Mouse (Mus musculus): Measurements from ENCODE around the gene Rgcc.

The Rgcc gene

DNA sequence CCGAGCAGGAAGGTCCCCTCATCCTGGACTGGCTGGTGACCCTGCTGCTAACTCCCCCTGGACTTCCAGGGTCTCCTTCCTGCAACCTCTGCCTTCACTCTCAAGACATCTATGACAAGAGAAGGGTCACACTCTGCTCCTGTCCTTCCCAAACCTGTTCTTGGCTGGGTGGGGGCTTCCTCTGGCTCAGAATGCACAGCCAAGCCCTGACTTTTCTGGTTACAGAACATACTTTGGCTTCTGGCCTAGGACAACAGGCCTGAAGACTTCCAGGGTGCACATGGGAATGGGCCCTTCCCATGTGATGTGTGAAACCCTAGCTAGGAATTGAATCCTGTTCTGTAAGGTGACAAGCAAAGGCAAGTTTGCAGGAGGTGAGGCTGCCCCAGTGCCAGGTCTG lies 22.0 kb downstream of the Rgcc start:
- no peak for DNase-seq (ENCODE audit: extremely low read depth, low read depth, low spot score)

DNA sequence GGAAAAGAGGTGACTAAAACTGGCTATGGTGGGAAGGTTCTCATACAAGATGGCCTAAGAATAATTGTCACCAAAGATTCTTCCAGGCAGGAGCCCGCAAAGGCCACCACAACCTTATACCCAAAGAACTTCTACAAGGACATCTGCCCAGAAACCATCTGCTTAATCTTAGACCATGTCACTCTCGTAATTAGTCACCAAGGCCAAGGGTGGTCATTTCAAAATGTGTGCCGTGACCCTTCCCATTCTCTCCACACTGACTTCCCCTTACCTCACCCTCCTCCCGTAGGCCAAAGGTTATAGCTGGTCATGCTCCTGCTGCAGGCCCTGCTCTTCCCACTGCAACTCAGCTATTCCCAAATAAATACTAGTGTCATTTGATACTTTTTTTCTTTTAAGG lies 22.5 kb downstream of the Rgcc start:
- DNase-seq (ENCODE audit: extremely low read depth, low read depth, low spot score) = no peak

DNA sequence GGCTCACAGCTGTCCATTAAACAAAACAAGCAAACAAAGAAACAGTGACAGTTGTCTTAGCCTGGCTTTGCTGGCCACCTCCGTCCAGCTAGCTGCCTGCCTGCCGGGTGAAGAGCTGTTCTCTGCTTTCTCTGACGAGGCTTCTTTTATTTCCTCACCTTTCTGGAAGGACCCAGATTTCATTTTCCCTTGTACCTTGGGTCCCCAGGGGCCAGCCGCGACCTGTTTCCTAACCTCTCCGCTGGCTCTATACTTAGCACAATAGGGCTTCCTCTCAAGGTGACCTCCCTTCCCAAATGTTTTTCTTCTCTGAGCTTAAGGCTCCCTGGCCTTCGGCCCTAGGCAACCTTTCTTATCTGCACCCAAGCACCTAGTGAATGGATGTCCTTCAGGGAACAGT lies 23.5 kb downstream of the Rgcc start:
- no peak for DNase-seq (ENCODE audit: extremely low read depth, low read depth, low spot score)

DNA sequence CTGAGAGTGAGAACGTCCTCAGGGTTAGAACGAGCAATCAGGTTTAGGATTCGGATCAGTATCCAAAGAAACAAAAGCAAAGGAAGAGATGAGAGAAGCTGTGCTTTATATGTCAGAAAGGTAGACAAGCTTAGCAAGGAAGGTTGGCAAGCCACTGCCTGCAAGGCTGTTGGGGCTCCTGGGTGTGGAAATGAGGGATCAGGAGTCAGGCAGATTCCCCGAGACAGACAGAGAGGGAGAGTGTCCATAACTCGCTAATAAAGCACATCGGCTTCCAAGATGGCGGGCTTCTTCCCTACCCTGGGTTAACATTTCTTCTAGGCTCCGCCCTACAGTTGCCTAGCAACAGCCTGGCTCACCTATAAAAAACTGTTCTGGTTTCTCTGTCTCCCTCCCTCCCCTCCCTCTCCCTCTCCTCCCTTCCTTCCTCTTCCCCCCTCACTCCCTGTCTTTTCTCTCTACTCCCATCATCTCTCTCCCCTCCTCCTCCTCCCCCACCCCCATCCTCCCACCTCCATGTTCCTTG lies 25.5 kb downstream of the Rgcc start:
- DNase-seq (ENCODE audit: extremely low read depth, low read depth, low spot score) = no peak

DNA sequence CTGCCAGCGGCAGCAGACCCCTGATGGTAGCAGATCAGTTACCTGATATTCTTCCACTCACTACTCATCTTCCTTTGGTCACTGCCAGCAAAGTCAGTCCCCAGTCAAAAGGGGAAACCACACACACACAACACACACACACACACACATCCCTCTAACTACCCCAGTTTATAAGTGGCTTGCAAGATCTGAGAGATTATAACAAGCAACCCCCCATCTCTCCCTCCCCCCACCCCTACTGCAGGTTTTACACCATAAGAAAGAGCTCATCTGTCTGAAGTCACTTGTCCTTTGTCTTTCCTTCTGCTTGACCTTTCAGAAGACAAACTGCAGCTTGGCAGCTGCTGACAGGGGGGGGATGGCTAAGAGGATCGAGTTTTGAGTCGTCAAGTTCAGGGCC lies 26.0 kb downstream of the Rgcc start:
- no peak for DNase-seq (ENCODE audit: extremely low read depth, low read depth, low spot score)

DNA sequence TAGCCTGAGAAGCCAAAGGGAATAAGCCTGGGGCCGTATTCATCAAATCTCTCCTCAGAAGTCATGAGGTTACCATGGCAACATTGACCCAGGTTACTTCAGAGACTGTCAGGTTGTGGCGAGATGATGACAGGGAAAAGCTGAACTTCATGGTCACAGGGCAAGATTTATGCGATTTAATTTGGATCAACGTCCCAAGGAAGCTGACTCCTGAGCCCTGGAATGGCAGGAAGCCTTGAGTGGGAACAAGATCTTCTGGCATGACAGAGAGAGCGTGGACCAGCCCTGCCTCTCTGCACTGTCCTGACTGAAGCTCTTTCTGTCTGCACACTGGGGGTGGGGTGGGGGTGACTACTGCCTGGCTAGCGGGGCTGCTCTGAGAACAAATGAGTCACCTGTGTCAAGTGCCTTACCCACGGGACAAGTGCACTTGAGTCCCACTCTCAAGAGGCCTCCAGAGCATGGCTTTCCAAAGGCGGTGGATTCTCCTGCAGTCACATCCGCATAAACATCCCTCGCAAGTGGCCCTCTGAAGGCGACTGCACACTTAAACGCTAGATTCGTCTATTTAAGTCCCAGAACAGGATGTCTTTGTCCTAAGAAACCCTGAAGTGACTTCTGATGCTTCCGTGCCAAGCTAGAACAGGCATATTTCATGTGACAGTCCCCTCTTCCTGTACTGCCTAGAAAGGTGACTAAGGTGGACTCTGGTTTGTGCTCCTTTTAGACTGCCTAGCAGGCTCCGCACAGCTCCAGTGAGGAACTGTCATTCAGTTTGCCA lies 27.6 kb downstream of the Rgcc start:
- no peak for DNase-seq (ENCODE audit: extremely low read depth, low read depth, low spot score)

DNA sequence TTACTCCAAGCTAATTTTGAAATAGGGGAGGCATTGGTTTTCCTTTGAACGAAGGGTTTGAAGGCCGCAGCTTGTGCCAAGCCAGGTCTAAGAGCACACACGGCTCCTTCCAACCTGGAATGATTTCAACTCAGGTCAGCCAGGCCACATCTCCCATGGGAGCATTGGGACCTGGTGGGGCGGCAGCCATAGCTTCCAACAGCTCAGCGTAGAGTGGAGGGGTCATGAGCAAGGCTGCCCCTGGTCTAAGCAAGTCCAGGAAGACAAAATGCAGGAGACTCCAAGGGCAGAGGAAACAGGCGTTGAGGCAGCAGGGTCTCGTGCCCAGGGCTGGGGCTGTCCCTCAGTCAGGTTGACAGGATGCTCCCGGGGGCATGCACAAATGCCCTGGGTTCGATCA lies 28.5 kb downstream of the Rgcc start:
- no peak for DNase-seq (ENCODE audit: extremely low read depth, low read depth, low spot score)

DNA sequence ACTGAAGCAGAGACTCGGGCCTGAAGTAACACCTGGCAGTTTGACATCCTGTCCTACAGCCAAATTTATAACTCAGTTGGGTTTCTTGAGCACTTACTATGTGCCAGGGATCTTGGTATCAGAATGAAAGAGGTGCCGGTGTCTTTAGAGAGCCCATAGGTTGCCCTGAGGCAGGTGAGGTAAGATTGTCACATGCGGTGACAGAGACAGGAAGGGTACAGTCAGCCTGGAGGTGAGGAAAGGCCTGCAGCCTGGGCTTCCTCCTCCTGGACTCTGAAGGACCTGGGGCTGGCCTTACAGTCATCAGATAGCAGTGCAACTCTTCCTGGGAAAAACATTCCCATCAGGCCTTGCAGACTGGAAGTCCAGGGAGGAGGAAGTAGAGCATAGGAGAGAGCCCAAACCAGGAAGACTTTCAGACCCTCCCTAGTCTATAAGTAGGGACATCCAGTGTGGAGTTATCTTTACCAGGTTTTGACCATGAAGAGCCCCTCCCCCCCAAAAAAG lies 29.2 kb downstream of the Rgcc start:
- DNase-seq (ENCODE audit: extremely low read depth, low read depth, low spot score) = no peak

DNA sequence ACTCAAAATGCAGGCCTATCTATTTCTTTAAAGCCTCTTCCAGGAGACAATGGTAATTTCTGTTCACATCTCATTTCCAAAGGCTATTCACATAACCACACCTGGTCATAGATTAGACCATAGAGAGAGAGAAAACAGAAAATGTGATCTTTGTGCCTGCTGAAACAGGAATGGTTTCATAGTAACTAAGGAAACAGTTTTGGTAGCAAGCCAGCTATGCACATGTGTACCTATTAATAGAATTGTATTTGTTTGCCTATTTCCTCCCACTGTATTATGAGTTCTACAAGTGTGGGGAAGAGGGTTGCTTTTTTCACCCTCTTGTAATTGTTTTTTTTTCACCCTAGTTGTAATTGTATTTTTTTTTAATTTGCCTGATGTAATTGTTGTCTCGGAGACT lies 31.9 kb downstream of the Rgcc start:
- no peak for DNase-seq (ENCODE audit: extremely low read depth, low read depth, low spot score)

DNA sequence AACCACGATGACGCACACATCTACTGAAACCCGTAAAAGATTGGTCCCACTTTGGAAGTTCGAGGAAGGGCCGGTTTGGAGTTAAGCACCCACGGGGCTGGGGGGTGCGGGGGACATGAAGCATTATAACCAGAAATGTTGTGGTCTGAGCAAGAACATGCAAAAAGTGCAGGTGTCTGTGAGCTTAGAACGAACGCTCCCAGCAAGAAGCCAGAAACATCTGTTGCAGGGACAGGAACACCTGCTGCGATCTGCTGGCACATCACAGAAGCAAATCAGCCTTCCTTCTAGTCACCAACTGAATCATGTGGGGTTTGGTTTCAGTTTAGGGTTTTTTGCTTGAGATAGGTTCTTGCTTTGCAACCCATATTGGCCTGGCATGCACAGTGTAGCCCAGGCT lies 33.6 kb downstream of the Rgcc start:
- DNase-seq (ENCODE audit: extremely low read depth, low read depth, low spot score) = no peak

DNA sequence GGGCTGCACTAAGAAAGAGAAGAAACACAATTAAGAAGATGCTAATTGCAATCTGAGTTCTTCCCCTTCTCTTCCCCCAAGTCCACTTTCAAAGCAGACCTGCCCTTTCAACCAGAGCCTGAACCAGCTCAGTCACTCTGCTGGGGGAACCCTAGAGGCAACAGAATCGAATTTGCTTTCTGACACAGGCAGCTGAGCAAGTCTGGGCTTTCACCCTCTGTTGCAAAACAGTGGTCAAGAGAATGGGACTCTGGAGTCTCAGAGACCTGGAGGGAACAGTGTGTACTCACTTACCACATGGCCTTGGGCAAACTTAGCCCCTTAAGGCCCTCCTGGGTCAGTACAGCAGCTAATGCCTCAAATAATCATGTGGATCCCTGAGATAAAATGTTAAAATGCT lies 34.1 kb downstream of the Rgcc start:
- peak; percentile 81 for DNase-seq (ENCODE audit: extremely low read depth, low read depth, low spot score)

DNA sequence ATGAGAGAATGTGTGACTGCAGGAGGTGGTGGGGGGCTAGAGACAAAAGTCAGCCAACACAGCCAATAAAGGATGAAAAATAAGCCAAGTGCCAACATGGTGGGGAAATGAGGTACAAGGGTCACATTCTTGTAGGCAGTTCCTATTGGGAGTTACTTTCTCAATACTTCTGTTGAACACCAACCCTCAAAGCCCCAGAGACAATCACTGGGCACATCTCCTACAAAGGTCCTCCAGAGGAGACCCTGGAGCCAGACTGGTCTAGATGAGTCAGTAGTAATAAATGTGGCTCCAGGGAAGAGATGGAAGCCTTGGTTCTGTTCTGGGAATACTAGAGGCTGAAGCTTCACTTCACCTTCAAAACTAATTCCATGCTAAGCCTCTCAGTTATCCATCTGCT lies 35.0 kb downstream of the Rgcc start:
- peak; percentile 76 for DNase-seq (ENCODE audit: extremely low read depth, low read depth, low spot score)

DNA sequence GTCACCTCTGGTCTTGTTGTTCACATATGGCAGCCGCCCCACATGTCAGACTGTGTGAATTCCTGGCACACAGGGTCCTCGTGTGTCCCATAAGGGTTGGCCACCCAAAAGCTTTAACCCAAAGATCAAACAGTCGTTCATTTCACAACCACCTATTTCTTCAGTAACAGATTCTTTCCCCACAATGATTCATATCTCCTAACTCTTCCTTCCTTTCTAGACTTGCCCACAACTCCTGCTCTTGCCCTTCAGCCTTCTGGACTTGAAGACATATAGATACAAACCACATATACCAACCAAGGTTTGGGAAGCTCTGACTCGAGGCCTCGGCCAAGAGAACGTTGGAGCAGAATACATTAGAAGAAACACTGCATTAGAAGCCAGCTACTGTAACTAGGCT lies 35.7 kb downstream of the Rgcc start:
- DNase-seq (ENCODE audit: extremely low read depth, low read depth, low spot score) = peak; percentile 85

DNA sequence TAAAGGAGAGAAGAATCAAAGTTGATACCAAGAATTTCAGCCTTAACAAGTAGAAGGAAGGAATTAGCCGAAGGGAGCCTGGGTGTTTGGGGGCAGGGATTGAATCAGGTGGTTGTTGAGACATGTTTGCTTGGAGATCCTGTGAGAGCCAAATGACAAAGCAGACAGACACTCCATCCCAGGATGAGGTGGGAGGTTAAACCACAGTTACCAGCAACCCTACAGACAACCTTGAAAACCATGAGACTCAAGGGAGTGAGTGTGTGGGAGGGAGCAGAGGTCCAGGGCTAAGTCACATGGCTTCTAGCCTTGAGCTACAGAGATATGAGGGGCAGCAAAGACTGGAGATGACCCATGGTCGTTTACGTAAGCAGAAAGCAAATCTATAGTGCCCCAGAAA lies 38.1 kb downstream of the Rgcc start:
- DNase-seq (ENCODE audit: extremely low read depth, low read depth, low spot score) = no peak

DNA sequence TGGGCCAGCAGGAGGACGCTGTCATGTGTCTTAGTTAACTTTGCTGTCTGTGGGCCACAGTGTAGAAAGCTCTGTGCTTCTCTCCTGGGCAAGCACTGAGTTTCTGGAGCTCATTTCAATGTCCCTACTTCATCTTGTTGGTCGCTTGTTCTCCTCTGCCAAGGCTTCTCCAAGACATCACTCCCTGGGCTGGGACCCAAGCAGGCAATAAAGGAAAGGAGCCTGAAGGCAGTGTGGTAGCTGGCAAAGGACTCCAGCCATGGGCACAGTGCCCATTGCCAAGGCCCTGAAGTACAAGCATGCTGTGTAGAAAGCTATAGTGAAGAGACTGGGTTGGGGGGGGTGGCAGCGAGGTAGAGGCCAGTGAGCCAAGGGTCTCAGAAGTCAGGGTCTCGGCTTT lies 38.8 kb downstream of the Rgcc start:
- DNase-seq (ENCODE audit: extremely low read depth, low read depth, low spot score) = no peak

DNA sequence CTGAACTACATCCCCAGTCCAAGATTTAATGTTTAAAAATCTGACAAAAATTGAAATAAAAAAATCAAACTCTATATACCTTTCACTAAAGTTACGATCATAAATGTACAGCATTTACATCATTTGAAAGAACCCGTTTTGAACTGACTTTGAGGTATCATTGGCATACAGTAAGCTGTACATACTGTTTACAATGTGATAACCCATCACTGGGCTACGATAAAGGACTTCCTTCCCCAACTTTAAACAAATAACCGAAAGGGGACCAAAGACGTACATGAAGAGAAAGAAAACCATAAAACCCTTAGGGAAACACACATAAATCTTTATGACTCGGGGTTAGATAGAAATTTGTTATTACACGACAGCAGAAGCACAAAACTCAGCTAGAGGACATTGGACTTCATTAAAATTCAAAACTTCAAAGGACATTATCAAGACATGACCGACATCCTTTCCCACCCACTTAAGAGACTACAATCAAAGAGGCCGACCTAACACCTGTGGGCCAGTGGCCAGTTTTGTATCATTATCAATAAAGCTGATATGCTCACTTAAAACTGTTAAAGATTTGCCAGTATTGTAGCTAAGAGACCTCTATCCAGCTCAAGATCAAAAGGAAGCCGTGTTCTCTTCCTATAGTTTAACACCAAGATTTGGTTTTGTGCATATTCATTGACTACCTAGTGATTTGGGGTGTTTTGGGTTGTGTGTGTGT lies 42.2 kb downstream of the Rgcc start:
- DNase-seq (ENCODE audit: extremely low read depth, low read depth, low spot score) = no peak

DNA sequence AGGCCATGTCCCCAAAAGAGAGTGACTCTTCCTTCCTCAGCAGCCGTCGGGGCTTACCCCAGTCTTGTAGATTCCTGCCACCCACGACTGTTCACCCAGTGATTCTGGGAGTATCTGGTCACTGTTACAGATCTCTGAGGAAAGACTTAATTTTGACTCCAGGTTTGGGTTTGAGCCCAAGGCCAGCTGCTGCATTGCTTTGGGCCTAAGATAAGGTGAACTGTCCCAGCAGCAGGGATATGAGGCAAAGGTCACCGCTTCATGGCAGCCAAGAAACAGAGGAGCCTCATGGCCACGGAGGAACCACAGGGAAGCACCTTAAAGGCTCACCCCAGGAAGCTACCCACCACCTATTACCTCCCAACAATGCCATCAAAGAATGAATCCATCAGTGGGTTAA lies 44.8 kb downstream of the Rgcc start:
- DNase-seq (ENCODE audit: extremely low read depth, low read depth, low spot score) = no peak

DNA sequence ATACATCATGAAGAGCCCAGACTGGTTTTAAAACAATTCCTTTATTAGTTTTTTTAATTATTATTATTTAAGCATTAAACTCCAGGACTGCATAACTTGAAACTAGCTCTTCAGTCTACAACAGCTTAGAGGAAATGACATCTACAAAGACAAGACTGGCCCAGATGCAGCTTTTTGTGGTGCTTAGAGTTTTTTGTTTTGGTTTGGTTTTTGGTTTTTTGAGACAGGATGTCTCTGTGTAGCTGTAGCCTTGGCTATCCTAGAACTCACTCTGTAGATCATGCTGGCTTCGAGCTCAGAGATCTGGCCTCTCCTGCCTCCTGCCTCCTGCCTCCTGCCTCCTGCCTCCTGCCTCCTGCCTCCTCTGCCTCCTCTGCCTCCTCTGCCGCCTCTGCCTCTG lies 45.7 kb downstream of the Rgcc start:
- no peak for DNase-seq (ENCODE audit: extremely low read depth, low read depth, low spot score)

DNA sequence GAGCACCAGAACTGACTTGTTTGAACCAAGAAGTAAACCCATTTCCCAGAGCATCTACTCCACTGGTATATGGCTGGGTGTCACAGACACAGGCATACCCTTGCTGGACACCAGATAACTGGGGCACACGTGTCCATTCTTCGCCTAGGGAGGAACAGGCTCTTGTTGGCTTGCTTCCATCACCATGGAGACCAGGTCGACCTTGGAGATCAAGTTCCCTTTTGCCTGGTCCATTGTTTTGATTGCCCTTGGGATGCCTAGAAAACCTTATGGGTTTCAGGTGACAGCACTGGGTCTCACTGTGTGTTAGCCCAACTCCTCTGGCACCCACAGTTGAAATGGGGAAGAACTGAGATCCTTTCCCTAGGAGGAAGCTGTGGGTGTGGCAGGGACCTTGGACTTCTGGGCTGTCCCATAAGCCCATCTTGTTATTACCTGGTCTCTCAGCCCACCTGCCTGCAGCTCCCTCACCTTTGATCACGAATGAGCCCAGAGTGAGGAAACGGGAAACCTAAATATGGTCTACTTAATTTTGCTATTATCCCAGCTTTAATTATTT lies 49.6 kb downstream of the Rgcc start:
- no peak for DNase-seq (ENCODE audit: extremely low read depth, low read depth, low spot score)

DNA sequence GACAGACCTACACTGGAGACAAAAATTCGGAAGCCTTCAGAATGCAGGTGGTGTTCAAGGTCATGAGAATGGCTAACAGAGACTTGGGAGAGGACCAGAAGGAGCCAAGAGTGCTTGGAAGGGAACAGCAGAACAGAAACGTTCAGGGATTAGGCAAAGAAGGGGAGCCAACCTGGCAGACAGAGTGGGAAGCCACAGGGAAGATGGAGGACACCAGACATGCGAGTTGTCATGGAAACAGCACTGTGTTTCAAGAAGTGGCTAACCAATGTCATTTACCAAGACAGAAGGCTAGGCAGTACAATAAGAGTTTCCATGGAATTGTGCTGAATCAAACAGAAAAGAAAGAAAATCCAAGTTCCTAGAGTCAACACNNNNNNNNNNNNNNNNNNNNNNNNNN lies 56.9 kb downstream of the Rgcc start:
- DNase-seq (ENCODE audit: extremely low read depth, low read depth, low spot score) = no peak

DNA sequence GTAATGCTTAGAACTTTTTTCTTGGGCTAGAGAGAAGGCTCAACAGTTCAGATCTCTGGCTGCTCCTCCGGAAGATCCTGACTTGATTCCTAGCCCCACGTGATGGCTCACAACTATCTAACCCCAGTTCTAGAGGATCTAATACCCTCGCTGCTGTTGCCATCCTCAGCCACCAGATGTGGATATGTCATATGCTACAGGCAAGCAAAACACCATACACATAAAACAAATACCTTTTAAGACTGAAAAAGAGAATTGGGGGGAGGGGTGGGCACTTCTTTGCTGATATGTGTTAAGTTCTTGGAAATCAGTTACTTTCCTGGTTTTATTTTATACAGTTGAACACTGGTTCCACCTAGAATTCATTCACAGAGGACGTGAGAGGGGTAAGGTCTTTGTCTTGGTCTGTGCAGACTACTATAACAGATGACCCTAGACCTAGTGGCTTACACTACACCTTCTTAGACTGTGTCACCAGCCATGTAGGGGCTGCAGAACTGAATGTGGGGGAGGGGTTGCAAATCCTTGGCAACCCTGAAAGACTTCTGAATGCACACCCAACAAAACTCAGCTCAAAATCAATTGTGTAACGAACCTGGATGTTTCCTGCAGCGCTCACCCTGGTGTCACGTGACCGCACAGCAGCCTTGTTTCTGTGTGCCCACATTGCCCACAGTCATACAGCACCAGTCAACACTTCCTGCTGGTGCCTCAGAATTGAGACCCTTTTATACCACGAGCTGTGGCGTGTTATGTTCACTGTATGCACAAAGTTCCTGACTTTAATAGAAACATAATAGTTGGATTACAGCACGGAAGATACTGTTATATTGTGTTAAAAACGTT lies 58.2 kb downstream of the Rgcc start:
- no peak for DNase-seq (ENCODE audit: extremely low read depth, low read depth, low spot score)

All from fat pad, adult 2 months (tissue).